Mouse (Mus musculus) brain, embryonic 14.5 days (tissue): ENCODE data around the gene Rph3al.

ENCODE experiments used
- CTCF ChIP-seq: fragments of 200-500 bp; IDR thresholded peaks from 2 replicates; pipeline ENCODE4 v1.5.1; 2012; ENCODE audit warnings: inconsistent platforms, mild to moderate bottlenecking, moderate library complexity, borderline replicate concordance; ENCODE audit not compliant: insufficient read depth, insufficient read length; ENCODE audit errors: extremely low read depth
- POLR2A ChIP-seq: fragments of 200-500 bp; IDR thresholded peaks from 2 replicates; pipeline ENCODE4 v1.6.1; 2012; ENCODE audit warnings: mild to moderate bottlenecking, inconsistent platforms, borderline replicate concordance; ENCODE audit not compliant: poor library complexity, insufficient read depth, insufficient read length, severe bottlenecking; ENCODE audit errors: extremely low read depth

GRCm38 (mm10) chr11:75852485-75852884 lies 85.7 kb downstream of the Rph3al start:
- TF ChIP-seq POLR2A (no peak), CTCF (no peak)
